Mouse (Mus musculus): ENCODE results near the gene Ap1b1. TPM values are rescaled to one million over a fixed set of nuclear protein-coding genes. Genes with fewer than 3 reads are reported as not detected.

Ap1b1 gene
- total RNA-seq (2023): 89.1 TPM

DNA sequence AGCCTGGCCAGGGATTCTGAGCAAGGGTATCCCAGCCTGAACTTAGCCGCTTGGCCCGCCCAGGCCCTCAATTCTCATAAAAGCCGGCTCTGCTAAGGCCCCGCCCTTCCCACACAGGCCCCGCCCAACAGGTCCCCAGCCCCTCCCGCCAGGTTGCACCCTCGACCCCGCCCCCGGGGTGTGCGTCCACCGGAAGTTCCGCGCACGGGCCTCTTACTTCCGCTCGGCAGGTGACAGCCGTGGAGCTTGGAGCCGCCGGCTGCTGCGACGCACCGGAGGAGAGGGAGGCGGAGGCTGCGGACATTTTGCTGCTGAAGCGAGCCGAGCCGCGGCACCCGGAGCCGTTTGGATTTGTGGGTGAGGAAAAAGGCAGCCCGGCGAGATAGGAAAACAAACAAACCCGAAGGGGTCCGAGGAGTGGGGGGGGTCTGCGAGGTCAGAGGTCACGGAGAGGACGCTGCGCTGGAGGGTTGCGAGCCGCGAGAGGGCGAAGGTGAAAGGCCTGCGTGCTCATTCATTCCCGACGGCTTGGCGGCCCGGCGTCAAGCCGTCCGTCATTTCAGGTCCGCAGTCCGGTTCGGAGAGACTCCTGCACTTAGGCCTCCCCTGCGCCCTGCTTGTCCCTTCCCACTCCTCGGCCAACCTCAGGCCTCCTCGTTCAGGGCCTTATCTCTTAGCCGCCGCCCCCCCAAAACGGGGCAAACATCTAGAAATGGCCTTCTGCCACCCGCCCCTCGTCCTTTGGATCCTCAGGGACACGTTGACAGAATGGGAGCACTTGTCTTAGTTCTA lies at the start of gene Ap1b1:
Gene Ap1b1 (plus strand): TSS at position 130 of the 792 bp plus-strand sequence.

GRCm38 (mm10) chr11:4947813-4948174 lies 38.8 kb upstream of the Ap1b1 start, which contains the start of gene Nefh:
TSS of gene Nefh (minus strand) at chr11:4948064.

DNA sequence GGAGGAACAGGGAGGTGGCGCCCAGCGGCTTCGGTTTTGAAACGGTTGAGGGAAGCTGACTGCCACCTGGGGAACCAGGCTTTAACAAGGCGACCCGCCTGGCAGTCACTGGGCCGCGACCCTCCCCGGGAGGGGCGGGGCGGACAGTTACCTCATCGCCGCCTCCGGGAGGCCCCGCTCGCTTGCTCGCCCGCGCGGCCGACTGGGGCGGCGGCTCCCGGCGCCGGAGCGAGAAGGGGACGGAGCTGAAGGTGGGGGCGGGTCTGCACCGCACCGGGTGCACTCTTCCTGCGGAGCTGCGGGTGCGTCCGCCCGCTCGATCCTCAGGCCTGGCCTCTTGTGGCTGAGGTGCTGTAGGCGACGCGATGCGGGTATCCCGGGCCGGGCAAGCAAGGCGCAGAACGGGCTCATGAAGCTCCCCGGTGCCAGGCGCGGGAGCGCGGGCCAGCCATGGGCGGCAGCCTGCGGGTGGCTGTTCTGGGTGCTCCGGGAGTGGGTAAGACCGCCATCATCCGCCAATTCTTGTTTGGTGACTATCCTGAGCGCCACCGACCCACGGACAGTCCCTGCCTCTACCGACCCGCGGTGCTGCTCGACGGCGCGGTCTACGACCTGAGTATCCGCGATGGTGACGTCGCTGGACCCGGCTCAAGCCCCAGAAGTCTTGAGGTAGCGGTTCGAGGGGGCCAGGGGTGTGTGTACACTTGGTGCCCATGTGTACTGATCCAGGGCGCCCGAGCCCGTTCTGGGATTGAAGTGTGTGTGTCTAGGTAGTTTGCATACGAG lies 71.4 kb downstream of the Ap1b1 start, which contains the start of gene Rasl10a:
Gene Rasl10a (plus strand): TSS at position 273 of the 786 bp plus-strand sequence.

DNA sequence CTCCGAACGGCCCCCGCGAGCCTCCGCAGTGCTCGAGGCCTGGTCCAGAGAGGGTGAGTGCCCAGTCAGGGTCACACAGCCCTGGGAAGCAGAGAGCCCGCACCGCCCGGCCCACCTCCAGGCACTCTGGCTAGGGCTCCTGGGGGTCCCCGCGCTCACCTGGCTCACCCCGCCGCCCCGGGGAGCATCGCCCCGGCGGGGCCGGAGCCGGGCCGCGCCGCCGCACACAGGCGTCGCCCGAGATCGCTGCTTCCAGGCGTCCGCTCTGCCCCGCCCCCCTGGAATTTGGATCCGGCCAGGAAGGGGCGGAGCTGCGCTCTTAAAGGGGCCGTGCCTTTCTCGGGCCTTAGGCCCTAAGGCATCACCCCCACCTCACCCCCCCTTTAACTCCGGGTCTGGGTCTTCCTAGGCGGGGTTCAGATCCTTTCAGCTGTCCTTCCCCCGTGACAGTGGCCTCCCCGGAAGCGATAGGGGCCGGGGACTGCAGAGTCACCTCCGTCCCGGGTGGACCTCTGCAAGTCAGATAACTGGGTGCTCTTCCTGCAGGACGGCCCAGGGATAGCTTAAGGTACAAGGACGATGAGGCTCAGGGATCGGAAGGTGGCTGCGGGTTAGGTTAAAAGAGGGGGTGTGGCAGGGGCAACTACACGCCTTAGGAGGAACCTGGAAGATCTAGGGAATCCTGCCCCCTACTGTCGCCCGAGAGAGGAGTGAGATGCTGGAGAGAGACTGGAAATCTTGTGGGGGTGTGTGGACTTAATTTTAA lies 78.6 kb downstream of the Ap1b1 start, which contains the start of gene Gas2l1:
Gene Gas2l1 (minus strand): TSS at position 272 of the 766 bp plus-strand sequence.

Other genes starting within 250 kb of the Ap1b1 start
- gene Cabp7, start 240.0 kb upstream of the Ap1b1 start, total RNA-seq (2023): 0.29 TPM
- 46.9 TPM for gene Nf2, start 137.3 kb upstream of the Ap1b1 start, total RNA-seq (2023)
- gene Nipsnap1, start 112.9 kb upstream of the Ap1b1 start, total RNA-seq (2023): 22.2 TPM
- 39.6 TPM for gene Thoc5, start 91.5 kb upstream of the Ap1b1 start, total RNA-seq (2023)
- gene Nefh, start 38.8 kb upstream of the Ap1b1 start, total RNA-seq (2023): 2.7 TPM
- gene Rasl10a, start 71.3 kb downstream of the Ap1b1 start, total RNA-seq (2023): not detected
- gene Gas2l1, start 78.5 kb downstream of the Ap1b1 start, total RNA-seq (2023): 0.97 TPM
- 5.1 TPM for gene Rhbdd3, start 112.1 kb downstream of the Ap1b1 start, total RNA-seq (2023)
- gene Ewsr1, start 112.4 kb downstream of the Ap1b1 start, total RNA-seq (2023): 700 TPM
- 4.6 TPM for gene Emid1, start 165.4 kb downstream of the Ap1b1 start, total RNA-seq (2023)

Measured in CD4-positive naive resting alpha-beta T cell, adult 76 days (primary cell).